Mouse (Mus musculus): ENCODE measurements around the gene Fndc11.

The Fndc11 gene

GRCm38 (mm10) chr2:181224994-181225393 lies 5.2 kb downstream of the Fndc11 start:
- DNase-seq: no peak

DNA sequence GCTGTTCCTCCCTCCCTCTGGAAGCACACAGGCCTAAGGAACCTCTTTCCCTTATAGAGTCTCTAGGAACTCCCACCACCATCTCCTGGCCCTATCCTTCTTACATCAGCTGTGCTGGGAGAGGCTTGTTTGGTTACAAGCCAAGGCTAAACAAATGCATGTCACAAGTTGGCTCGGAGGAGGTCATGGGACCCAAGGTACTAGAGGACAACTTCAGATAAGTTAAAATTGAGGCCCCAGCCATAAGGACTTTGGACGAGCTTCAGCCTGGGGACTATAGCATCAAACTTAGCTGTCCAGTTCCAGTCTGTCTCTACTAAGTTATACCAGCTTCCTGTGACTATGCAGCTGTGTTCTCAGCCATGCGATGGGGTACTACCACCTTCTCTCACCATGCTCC lies 7.3 kb downstream of the Fndc11 start:
- no peak for DNase-seq

DNA sequence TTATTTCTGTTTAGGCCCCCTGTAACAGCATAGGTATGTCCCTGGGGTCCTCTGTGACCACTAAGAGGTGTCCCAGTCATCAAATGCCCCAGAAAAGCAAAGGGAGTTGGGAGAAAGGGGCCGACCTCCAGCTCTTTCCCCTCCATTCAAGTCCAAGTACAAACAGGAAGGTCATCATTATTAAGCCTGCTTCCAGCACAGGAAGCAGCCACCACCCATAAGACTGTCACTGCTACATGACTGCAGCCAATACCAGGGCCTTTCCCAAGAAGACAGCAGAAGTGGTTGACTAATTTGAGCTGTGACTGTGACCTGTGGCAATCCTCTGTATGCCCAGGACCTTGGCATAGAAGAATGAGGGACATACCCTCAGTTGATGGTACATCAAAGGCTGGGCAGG lies 8.5 kb downstream of the Fndc11 start:
- DNase-seq: no peak

DNA sequence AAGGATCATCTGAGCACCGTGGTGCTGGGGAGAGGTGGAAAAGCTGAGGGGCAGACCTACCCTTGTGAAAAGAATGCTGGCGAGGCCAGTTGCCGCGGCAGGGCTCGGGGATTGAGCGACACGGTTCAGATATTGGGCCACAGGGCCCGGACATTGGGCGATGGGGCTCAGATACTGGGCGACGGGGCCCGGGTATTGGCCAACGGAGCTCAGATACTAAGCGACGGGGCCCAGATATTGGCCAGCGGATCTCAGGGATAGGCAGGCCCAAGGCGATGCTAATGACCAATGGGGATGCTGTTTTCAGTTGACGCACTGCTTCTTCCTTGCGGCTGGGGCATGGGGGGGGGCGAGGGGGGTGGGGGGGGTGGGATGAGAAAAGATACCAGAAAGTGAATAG lies 11.4 kb downstream of the Fndc11 start:
- DNase-seq: no peak

DNA sequence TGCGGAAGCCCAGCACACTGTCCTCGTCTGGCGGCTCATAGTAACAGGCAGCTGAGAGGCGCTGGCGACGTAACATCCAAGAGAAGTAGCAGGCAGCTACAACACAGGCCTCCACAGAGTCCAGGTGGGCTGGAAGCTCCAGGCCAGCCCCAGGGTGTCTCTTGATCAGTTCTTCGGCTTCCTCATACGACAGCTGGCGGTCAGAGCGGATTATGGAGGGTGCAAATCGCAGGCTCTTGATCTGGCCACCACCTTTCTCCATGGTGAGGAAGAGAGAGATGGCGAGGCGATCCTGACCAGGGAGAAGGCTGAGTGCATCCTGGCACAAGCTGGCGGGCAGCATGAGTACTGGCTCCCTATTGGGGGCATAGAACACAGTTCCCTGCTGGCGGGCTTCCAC lies 13.6 kb downstream of the Fndc11 start:
- DNase-seq: no peak

DNA sequence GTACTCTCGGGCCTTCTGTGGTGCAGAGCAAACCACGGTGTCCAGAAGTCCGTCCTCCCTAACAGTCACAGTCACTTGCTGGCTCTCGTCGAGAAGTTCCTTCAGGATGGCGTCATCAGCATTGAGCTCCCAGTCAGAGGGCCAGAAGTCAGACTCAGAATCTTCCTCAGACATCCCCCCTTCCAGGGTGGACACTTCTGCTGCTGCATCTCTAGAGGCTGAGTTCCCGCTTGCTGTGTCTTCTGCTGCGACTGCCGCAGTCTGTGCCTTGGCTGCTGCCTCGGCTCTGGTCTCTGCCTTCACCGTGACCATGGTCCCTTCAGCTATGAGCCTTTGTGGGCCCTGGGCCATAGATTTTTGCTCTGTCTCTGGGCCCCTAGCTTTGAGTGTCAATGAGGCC lies 14.9 kb downstream of the Fndc11 start:
- DNase-seq: no peak

DNA sequence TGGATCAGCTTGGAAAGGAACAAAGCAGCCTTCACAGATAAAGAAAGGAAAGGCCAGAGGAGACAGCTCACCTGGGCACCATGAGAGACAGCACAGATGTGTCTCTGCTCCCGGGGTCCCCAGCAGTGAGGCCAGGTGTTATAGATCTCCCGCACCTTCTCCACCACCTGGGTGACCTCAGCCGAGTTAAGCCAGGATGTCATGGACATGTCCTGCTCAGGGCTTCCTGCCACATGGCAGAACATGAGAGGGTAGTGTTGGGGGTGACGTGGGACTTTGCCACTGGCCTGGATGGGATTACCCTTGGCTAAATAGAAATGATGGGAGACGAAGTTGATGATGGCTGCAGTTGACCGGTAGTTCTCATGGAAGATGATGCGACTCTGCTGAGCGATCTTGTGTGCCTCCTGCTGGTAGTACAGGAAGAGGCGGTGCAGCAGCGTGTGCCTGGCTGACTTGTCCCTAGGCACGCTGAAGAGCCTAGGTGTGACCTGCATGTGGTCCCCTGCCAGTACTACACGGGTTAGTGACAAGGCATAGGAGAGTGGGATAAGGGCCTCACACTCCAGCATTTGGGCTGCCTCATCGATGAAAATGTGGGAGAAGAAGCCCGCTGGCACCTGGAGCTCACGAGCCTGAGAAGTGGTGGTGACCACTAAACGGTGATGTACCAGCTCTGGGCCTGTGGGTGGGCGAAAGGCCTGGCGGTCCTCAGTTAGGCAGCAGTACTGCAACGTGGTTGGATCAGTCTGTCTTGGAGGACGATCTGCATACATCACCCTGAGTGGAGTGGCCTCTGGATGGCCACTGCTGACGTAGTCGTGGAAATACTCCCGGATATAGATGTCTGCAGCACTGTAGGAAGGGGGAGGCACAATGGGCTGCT lies 16.1 kb downstream of the Fndc11 start:
- DNase-seq: no peak

DNA sequence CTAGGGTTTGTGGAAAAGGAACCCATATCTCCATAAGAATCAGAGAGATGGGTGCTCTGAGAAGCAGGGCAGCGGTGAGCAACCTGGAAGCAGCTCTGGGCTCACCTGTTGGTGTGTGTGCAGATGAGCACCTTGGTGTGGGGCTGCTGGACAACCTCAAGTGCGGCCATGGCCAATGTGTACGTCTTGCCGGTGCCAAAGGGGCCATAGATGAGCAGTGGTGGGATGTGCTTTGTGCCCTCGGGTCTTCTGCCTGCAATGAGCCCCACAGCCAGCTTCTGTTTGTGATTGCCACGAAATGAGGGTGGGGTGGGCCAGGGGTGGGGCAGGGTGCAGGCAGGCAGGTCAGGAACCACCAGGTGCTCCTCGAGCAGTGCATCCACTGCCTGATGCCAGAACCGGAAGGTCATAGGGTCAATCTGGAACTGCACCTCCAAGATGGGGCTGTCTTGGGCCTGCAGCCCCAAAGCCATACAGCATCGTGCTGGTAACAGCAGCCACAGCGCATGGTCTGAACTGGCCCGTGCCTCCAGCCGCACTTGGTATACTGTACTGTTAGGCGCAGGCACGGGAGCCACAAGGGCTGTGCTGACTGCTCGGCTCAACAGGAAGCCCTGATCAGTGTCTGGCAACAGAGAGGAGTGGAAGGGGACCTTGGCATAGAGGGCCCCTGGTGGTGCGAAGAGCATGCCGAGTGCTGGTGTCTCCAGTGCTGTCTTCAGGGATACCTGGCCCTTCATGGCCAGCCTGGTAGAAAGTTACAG lies 17.6 kb downstream of the Fndc11 start:
- DNase-seq: no peak

DNA sequence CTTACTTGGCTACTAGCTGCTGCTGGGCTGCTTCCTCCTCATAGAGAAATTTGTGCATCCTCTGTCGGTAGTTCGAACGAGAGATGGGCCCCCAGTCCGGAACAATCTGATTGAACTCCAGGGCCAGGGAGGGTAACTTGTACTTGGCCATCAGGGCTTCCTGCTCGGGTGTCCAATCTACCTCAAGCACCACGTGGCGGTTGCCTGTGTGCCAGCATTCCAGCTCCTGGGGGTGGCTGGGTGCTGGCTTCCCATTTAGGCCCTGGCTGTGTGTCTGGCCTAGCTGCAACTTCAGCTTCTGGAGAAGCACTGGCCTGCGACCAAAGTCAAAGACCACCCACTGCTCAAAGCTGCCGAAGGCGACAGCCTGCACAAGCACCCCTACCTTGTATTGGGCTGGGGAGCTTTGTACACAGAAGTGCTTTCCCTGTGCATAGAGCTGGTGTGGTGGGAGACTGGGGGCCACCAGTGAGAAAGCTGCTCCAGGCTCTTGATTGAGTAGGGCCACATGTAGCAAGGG lies 18.3 kb downstream of the Fndc11 start:
- DNase-seq: no peak

GRCm38 (mm10) chr2:181238861-181239260 lies 19.0 kb downstream of the Fndc11 start:
- no peak for DNase-seq

GRCm38 (mm10) chr2:181239261-181239660 lies 19.4 kb downstream of the Fndc11 start:
- DNase-seq: no peak

- DNase-seq: no peak
Observed at GRCm38 (mm10) chr2:181240806-181241440, 21.1 kb downstream of the Fndc11 start.

DNA sequence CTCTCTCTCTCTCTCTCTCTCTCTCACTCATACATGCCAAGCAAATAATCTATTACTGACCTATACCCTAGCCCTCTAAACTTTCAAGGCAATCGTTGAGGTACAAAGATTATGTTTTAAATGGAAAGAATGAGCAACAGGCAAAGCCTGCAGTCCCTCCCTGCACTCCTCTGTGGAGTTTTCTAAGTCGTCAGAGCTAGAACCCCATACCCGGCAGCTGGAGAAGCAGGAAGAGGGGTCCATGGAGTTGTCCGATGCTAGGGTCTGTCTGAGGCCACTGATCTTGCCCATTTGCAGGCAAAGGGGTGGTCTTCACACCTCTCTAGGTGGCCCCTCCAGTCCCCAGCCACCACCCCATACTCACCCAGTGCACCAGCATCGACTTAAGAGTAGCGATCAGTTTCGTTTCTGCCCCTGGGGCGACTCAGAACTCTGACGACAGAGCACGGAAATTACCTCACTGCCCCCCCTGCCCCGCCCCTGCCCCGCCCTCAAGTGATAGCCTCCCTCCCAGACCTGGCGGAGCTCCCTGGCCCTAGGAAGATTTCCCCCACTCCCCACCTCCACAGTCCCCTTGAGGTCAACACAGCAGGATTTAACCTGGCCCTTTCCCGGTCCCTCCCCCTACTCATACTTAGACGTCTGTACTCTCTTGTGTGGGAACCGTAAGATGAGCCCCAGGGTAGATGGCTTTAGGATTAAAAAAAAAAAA lies 21.9 kb downstream of the Fndc11 start, which contains the start of gene Helz2:
Helz2 (minus strand) TSS at position 426 of the 712 bp plus-strand sequence.
- DNase-seq: peak; percentile 58

DNA sequence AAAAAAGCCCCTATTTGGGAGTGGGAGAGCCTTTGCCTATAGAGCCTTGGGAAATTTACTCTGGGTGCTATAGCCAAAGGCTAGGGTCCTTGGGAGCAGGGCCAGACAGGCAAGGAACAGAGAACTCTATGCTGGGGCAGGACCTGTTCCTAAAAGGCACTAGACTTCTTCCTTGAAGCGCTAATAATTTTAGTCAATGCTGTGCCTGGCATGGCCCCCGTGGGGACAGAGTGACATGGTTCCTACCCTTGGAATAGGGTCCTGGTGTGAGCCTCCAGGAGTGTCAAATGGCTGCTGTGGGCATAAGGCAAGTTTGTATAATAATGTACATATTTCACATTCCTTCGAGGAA lies 22.5 kb downstream of the Fndc11 start:
- DNase-seq: no peak

- peak; percentile 38 for DNase-seq
Observed at GRCm38 (mm10) chr2:181243706-181244394, 24.0 kb downstream of the Fndc11 start.

- DNase-seq: no peak
Observed at GRCm38 (mm10) chr2:181245031-181245430, 25.2 kb downstream of the Fndc11 start.

- DNase-seq: no peak
Observed at GRCm38 (mm10) chr2:181249217-181249616, 29.4 kb downstream of the Fndc11 start.

DNA sequence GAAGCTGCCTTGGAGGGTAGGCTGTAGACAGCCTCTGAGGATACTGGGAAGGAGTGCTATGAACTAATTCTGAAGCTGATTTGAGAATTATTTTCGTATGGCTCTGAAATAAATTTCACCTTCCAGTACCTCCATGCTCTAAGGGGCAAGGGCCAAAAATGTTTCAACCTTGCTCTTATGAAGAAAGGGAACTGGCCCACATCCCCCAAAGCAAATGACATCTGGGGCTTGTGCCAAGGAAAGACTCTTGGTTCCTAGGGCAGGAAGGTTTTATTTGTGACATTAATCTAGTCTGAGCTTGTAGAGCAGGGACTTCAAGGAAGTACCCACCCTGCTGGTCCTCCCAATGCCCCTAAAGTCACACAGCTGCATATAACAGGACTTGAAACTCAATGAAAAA lies 32.0 kb downstream of the Fndc11 start:
- DNase-seq: no peak

GRCm38 (mm10) chr2:181253248-181253647 lies 33.4 kb downstream of the Fndc11 start:
- no peak for DNase-seq

- DNase-seq: no peak
Observed at GRCm38 (mm10) chr2:181266839-181267238, 47.0 kb downstream of the Fndc11 start.

- DNase-seq: no peak
Observed at GRCm38 (mm10) chr2:181272092-181272491, 52.3 kb downstream of the Fndc11 start.
